Mouse (Mus musculus) CH12.LX (cell line): ENCODE results near the gene Nt5c2. TPM values are rescaled to one million over a fixed set of nuclear protein-coding genes. Genes with fewer than 3 reads are reported as not detected.

Experiments
- DNase-seq: peaks from one replicate; pipeline ENCODE4 v3.0.0-alpha.2; 2013; ENCODE audit errors: extremely low read depth
- H3K27ac ChIP-seq: 2 replicates; pipeline ENCODE4 v1.5.1; 2012; ENCODE audit warnings: low read depth, mild to moderate bottlenecking, control low read depth, moderate library complexity; ENCODE audit not compliant: insufficient read depth
- H3K27me3 ChIP-seq: replicated peaks from 2 replicates; pipeline ENCODE3; 2012; ENCODE audit warnings: inconsistent platforms
- H3K36me3 ChIP-seq, 2 experiments: replicated peaks in 1 of 2; 2 replicates each; pipeline versions ENCODE3 to v1.6.1; 2012; ENCODE audit warnings: inconsistent platforms in 1 of 2, low read length in 1 of 2, mild to moderate bottlenecking in 1 of 2, mixed read lengths in 1 of 2, moderate library complexity in 1 of 2; ENCODE audit not compliant: control insufficient read depth in 1 of 2, insufficient read depth in 1 of 2
- H3K4me1 ChIP-seq, 2 experiments: 2 replicates each; pipeline ENCODE4 v1.6.1; 2012; ENCODE audit warnings: inconsistent platforms in 1 of 2, moderate library complexity in 1 of 2; ENCODE audit not compliant: insufficient read depth in 2 of 2, control insufficient read depth in 1 of 2
- H3K4me2 ChIP-seq: 2 replicates; pipeline ENCODE4 v1.6.1; 2012; ENCODE audit warnings: low read depth, mild to moderate bottlenecking, control low read depth; ENCODE audit not compliant: poor library complexity, insufficient read depth, severe bottlenecking
- H3K4me3 ChIP-seq, 3 experiments: fragments of 150-350 bp in 1 of 3; sonication (generic) in 1 of 3; replicated peaks in 1 of 3; 2 replicates each; pipeline versions ENCODE3 to v1.5.1; 2011 to 2012; ENCODE audit warnings: low read depth in 2 of 3, low read length in 2 of 3, mild to moderate bottlenecking in 2 of 3, moderate library complexity in 2 of 3, control low read depth in 1 of 3, improper control_type of control experiment in 1 of 3, inconsistent platforms in 1 of 3, mixed read lengths in 1 of 3; ENCODE audit not compliant: poor library complexity in 1 of 3
- H3K79me2 ChIP-seq: replicated peaks from 2 replicates; pipeline ENCODE4 v1.6.1; 2012; ENCODE audit warnings: mild to moderate bottlenecking, moderate library complexity; ENCODE audit not compliant: control insufficient read depth, poor library complexity, insufficient read depth, severe bottlenecking; ENCODE audit errors: extremely low read depth
- H3K9ac ChIP-seq: 2 replicates; pipeline ENCODE4 v1.6.1; 2012; ENCODE audit warnings: low read depth, mild to moderate bottlenecking, control low read depth, moderate library complexity; ENCODE audit not compliant: insufficient read depth
- H3K9me3 ChIP-seq: replicated peaks from 2 replicates; pipeline ENCODE3; 2012; ENCODE audit warnings: low read length, inconsistent platforms, mixed read lengths
- CHD1 ChIP-seq: IDR thresholded peaks from 2 replicates; pipeline ENCODE4 v1.6.1; 2012; ENCODE audit warnings: low read depth, low read length, improper control_type of control experiment, inconsistent platforms
- CTCF ChIP-seq, 2 experiments: IDR thresholded peaks in 1 of 2; conservative IDR thresholded peaks in 1 of 2; 2 replicates each; pipeline ENCODE4 v1.5.1; 2011 to 2012; ENCODE audit warnings: low read depth in 2 of 2, low read length in 2 of 2, improper control_type of control experiment in 1 of 2, inconsistent platforms in 1 of 2, mild to moderate bottlenecking in 1 of 2, moderate library complexity in 1 of 2
- E2F4 ChIP-seq: IDR thresholded peaks from 2 replicates; pipeline ENCODE4 v1.6.1; 2011; ENCODE audit warnings: low read depth, low read length, improper control_type of control experiment; ENCODE audit not compliant: insufficient replicate concordance
- EP300 ChIP-seq: IDR thresholded peaks from 2 replicates; pipeline ENCODE4 v1.6.1; 2011; ENCODE audit warnings: low read length, improper control_type of control experiment
- GABPA ChIP-seq: IDR thresholded peaks from 2 replicates; pipeline ENCODE4 v1.6.1; 2012; ENCODE audit warnings: low read depth, low read length, improper control_type of control experiment, inconsistent platforms; ENCODE audit not compliant: insufficient replicate concordance
- HCFC1 ChIP-seq: IDR thresholded peaks from 2 replicates; pipeline ENCODE4 v1.6.1; 2012; ENCODE audit warnings: low read depth, mild to moderate bottlenecking, inconsistent platforms, low read length, improper control_type of control experiment
- IRF4 ChIP-seq: IDR thresholded peaks from 2 replicates; pipeline ENCODE4 v1.6.1; 2014; ENCODE audit warnings: low read depth, mild to moderate bottlenecking, inconsistent platforms, low read length, improper control_type of control experiment
- JUN ChIP-seq: IDR thresholded peaks from 2 replicates; pipeline ENCODE4 v1.6.1; 2011; ENCODE audit warnings: low read depth, mild to moderate bottlenecking, low read length, improper control_type of control experiment, moderate library complexity; ENCODE audit not compliant: insufficient read depth
- KAT2A ChIP-seq: IDR thresholded peaks from 2 replicates; pipeline ENCODE4 v1.6.1; 2012; ENCODE audit warnings: low read length, improper control_type of control experiment, inconsistent platforms; ENCODE audit not compliant: insufficient replicate concordance
- MAFK ChIP-seq: IDR thresholded peaks from 2 replicates; pipeline ENCODE4 v1.6.1; 2011; ENCODE audit warnings: low read length, improper control_type of control experiment; ENCODE audit not compliant: insufficient replicate concordance
- MAX ChIP-seq: IDR thresholded peaks from 2 replicates; pipeline ENCODE4 v1.6.1; 2011; ENCODE audit warnings: low read length, improper control_type of control experiment
- MAZ ChIP-seq: IDR thresholded peaks from 2 replicates; pipeline ENCODE4 v1.6.1; 2012; ENCODE audit warnings: low read depth, mild to moderate bottlenecking, inconsistent platforms, low read length, improper control_type of control experiment, moderate library complexity
- MEF2A ChIP-seq: IDR thresholded peaks from 2 replicates; pipeline ENCODE4 v1.6.1; 2014; ENCODE audit warnings: low read depth, mild to moderate bottlenecking, inconsistent platforms, low read length, improper control_type of control experiment, borderline replicate concordance
- MYC ChIP-seq: IDR thresholded peaks from 2 replicates; pipeline ENCODE4 v1.6.1; 2011; ENCODE audit warnings: low read depth, mild to moderate bottlenecking, improper control_type of control experiment, low read length
- NELFE ChIP-seq: IDR thresholded peaks from 2 replicates; pipeline ENCODE4 v1.6.1; 2011; ENCODE audit warnings: low read depth, low read length, improper control_type of control experiment
- NRF1 ChIP-seq: IDR thresholded peaks from 2 replicates; pipeline ENCODE4 v1.6.1; 2014; ENCODE audit warnings: low read depth, mild to moderate bottlenecking, inconsistent platforms, low read length, improper control_type of control experiment, moderate library complexity
- POLR2A ChIP-seq: IDR thresholded peaks from 2 replicates; pipeline ENCODE4 v1.6.1; 2011; ENCODE audit warnings: low read depth, mild to moderate bottlenecking, improper control_type of control experiment, low read length
- POLR2AphosphoS2 ChIP-seq: IDR thresholded peaks from 2 replicates; pipeline ENCODE4 v1.6.1; 2011; ENCODE audit warnings: low read depth, low read length, improper control_type of control experiment
- SIN3A ChIP-seq: IDR thresholded peaks from 2 replicates; pipeline ENCODE4 v1.6.1; 2012; ENCODE audit warnings: low read length, improper control_type of control experiment, inconsistent platforms
- UBTF ChIP-seq: IDR thresholded peaks from 2 replicates; pipeline ENCODE4 v1.6.1; 2012; ENCODE audit warnings: low read depth, mild to moderate bottlenecking, inconsistent platforms, low read length, improper control_type of control experiment, moderate library complexity
- USF1 ChIP-seq: IDR thresholded peaks from 2 replicates; pipeline ENCODE4 v1.6.1; 2014; ENCODE audit warnings: low read depth, mild to moderate bottlenecking, inconsistent platforms, low read length, improper control_type of control experiment
- USF2 ChIP-seq: conservative IDR thresholded peaks from 2 replicates; pipeline ENCODE4 v1.6.1; 2011; ENCODE audit warnings: low read depth, low read length, improper control_type of control experiment
- ZC3H11A ChIP-seq: IDR thresholded peaks from 2 replicates; pipeline ENCODE4 v1.6.1; 2012; ENCODE audit warnings: low read depth, mild to moderate bottlenecking, inconsistent platforms, low read length, improper control_type of control experiment
- ZKSCAN1 ChIP-seq: IDR thresholded peaks from 2 replicates; pipeline ENCODE4 v1.6.1; 2012; ENCODE audit warnings: low read depth, inconsistent platforms, low read length, improper control_type of control experiment, borderline replicate concordance
- ZNF384 ChIP-seq: IDR thresholded peaks from 2 replicates; pipeline ENCODE4 v1.6.1; 2012; ENCODE audit warnings: low read depth, low read length, improper control_type of control experiment, inconsistent platforms
- dilution Hi-C: fragments of 300-500 bp; cut with MboI; formaldehyde crosslinking; loops from 2 replicates; pipeline ENCODE4 v1.14.3; 2020; ENCODE audit warnings: low sequenced_read_pairs; ENCODE audit not compliant: extremely low pct_unique_long_range_greater_than_20kb, extremely low pct_ligation_motif_present
- in situ Hi-C: fragments of 300-500 bp; cut with MboI; formaldehyde crosslinking; loops from 3 replicates; pipeline ENCODE4 v1.14.3; 2019; ENCODE audit warnings: low sequenced_read_pairs, low pct_ligation_motif_present, low pct_unique_long_range_greater_than_20kb, mixed read lengths
- polyA plus RNA-seq: library from polyadenylated mRNA; unstranded; fragments of >175 nt; gene quantifications from 2 replicates; pipeline ENCODE4 v1.2.1, GENCODE M21; 2012; ENCODE audit warnings: low read depth; ENCODE audit not compliant: insufficient read length
- total RNA-seq, 2 experiments: library from RNA; depleted of rRNA; stranded (reverse); fragments of 300-350 nt in 1 of 2; fragments of >200 nt in 1 of 2; gene quantifications; 2 replicates each; pipeline ENCODE4 v1.2.3; 2012 to 2014

Nt5c2 gene
- total and polyA plus RNA-seq, 3 experiments = 15.1 to 62.9 (median 21.1) TPM

DNA sequence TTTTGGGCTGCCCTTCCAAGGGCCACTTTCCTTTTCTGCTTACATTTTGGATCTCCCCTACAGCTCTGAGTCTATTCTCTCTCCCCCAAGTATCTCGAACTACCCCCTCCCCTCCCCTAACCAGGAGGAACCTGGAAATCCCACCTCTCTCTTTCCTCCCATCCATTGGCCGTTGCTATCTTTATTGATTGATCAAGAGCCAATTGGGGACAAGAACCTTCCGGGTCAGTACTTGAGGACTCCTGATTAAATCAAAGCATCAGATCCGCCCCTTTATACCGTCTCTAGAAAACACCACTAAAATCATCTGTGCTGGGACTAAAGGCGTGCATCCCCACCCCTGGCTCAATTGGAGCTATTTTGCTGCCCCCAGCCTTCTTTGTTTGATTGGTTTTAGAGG lies 33.5 kb downstream of the Nt5c2 start:
- Histone ChIP-seq H3K9me3 (no peaks in the 10 kb centered on the region), H3K4me1 (peaks cover 13 to 23% of the 10 kb centered on the region in 2 experiments), H3K27me3 (no peaks in the 10 kb centered on the region), H3K79me2 (no peaks in the 10 kb centered on the region), H3K9ac (no peak overlapping the region), H3K36me3 (no peaks in the 10 kb centered on the region), H3K4me3 (no peak overlapping the region), H3K27ac (no peak overlapping the region), H3K4me2 (no peak overlapping the region)
- no peak for DNase-seq
- in situ Hi-C loops (loop anchor here (10.0 kb wide), 1 partner anchor 217 kb away; the partner anchor contains the start of gene Cnnm2), dilution Hi-C loops (no loop called here)
- TF ChIP-seq USF1 (no peak), POLR2A (no peak), EP300 (no peak), MAX (no peak), CTCF (conservative IDR thresholded peaks at IDR 0.05 in 1 of 2, IDR thresholded peaks at IDR 0.05 in 1 of 2; ENCODE audit: low read depth in 2 of 2, low read length in 2 of 2) (no peak), MAZ (no peak), MYC (no peak), JUN (no peak), MEF2A (no peak), SIN3A (no peak), USF2 (no peak), NELFE (no peak), KAT2A (no peak), IRF4 (no peak), ZNF384 (no peak), UBTF (no peak)

DNA sequence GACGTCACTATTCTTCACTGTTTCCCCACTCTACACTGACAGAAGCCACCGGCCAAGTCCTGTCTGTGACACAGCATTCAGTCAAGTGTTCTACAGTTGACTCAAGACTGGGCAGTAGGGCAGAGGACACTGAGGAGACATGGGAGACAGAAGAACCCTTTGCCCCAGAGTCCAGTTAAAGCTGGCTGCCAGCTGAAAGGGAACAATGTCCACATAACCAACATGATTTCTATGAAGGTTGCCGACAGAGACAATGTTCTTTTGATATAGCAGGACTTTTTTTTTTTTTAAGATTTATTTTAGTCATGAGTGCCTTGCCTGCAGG lies 35.2 kb downstream of the Nt5c2 start:
- dilution Hi-C loops = no loop called here
- Histone ChIP-seq H3K36me3 (no peaks in the 10 kb centered on the region), H3K9me3 (no peaks in the 10 kb centered on the region), H3K27me3 (no peaks in the 10 kb centered on the region), H3K4me1 (peaks cover 13 to 19% of the 10 kb centered on the region in 2 experiments), H3K27ac (no peak overlapping the region), H3K79me2 (no peaks in the 10 kb centered on the region), H3K4me2 (no peak overlapping the region), H3K4me3 (no peak overlapping the region), H3K9ac (no peak overlapping the region)
- no peak for DNase-seq
- in situ Hi-C loops = loop anchor here (5.0 to 10.0 kb wide), 2 partner anchors 97 to 215 kb away; partner anchors contain the start of gene Cnnm2
- no peak for TF ChIP-seq SIN3A
- TF ChIP-seq CTCF (conservative IDR thresholded peaks at IDR 0.05 in 1 of 2, IDR thresholded peaks at IDR 0.05 in 1 of 2; ENCODE audit: low read depth in 2 of 2, low read length in 2 of 2) = no peak
- no peak for TF ChIP-seq MAFK
- TF ChIP-seq ZC3H11A = no peak
- no peak for TF ChIP-seq GABPA
- no peak for TF ChIP-seq ZNF384
- TF ChIP-seq POLR2AphosphoS2 = no peak
- no peak for TF ChIP-seq NRF1
- TF ChIP-seq NELFE = no peak
- no peak for TF ChIP-seq ZKSCAN1
- TF ChIP-seq IRF4 = no peak
- no peak for TF ChIP-seq E2F4
- TF ChIP-seq USF1 = no peak
- no peak for TF ChIP-seq JUN
- TF ChIP-seq MAZ = no peak
- TF ChIP-seq HCFC1 = no peak
- TF ChIP-seq EP300 = no peak
- no peak for TF ChIP-seq CHD1
